Mouse (Mus musculus): ENCODE measurements around the gene Eif5a. TPM values are rescaled to one million over a fixed set of nuclear protein-coding genes. Genes with fewer than 3 reads are reported as not detected.

Gene Eif5a
- total RNA-seq, 2 experiments from 2014 or later, result 434 to 455 TPM

DNA sequence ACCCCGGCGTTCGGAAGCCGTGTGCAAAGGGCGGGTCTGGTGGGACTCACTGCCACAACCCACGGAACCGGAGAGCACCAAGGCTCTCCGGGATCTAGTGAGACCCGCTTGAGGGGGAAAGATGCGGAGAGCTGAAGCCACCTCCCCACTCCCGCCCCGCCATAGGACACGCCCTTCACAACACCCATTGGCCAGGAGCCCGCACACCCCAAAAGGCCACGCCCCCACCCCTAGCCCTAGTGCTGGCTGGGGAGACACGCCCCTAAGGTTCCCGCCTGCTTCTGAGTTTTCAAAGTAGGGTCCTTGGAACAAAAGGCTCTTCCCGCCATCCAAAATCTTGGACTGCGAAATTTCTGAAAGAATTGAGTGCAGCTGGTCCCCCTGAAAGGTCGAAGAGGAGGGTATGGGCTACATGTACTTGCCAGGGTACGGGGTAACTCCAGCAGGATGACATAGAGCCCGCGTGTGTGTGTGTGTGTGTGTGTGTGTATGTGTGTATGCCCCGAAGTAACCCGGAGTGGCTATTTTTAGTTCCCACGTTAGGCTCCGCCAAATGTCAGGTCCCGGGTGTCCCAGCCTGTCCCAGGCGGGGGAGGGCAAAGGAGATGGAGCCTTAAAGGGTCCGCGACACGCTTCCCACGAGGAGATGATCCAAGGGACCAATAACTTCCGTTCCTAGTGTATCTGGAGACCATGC lies 26.5 kb upstream of the Eif5a start, which contains the start of gene Slc2a4:
TSS of gene Slc2a4 (minus strand) at position 123 of the 697 bp plus-strand sequence.
- DNase-seq, result peak; percentile 92 to 96
- intact Hi-C loops (cut with DNase I), result loop anchor here (1.0 to 2.0 kb wide), 2 partner anchors 14 to 67 kb away; partner anchors contain the start of gene Kctd11

- peak; percentile 70 to 81 for DNase-seq
- intact Hi-C loops (cut with DNase I), result loop anchor here (1.0 to 2.0 kb wide), 2 partner anchors 13 to 67 kb away; partner anchors contain the start of gene Kctd11
Measured at GRCm38 (mm10) chr11:69947337-69948065, 25.7 kb upstream of the Eif5a start.

DNA sequence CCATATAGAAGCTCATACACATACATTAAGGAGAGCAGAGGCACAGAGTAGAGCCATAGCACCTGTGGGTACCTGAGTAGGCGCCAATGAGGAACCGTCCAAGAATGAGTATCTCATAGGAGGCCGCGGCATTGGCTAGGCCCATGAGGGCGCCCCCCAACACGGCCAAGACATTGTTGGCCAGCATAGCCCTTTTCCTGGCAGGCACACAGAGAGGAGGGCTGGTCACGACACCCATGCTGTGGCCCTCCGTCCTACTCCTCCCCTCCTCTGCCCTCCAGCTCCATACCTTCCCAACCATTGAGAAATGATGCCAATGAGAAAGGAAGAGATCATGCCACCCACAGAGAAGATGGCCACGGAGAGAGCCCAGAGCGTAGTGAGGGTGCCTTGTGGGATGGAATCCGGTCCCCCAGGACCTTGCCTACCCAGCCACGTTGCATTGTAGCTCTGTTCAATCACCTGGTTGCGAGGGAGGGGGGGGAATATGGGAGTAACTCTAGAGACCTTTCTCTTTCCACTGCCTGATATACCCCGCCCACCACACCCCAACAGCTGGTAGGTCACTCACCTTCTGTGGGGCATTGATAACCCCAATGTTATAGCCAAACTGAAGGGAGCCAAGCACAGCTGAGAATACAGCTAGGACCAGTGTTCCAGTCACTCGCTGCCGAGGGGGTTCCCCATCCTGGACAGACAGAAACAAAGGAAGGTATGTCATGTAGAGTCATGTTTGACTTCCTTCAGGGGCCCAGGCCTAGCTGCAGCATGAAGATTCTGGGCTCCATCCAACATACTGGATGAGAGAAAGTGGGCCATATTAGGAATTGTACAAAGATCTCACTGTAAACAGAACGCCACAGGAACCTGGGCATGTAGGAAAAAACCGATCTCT lies 24.5 kb upstream of the Eif5a start:
- intact Hi-C loops (cut with DNase I), result no loop called here
- no peak for DNase-seq

DNA sequence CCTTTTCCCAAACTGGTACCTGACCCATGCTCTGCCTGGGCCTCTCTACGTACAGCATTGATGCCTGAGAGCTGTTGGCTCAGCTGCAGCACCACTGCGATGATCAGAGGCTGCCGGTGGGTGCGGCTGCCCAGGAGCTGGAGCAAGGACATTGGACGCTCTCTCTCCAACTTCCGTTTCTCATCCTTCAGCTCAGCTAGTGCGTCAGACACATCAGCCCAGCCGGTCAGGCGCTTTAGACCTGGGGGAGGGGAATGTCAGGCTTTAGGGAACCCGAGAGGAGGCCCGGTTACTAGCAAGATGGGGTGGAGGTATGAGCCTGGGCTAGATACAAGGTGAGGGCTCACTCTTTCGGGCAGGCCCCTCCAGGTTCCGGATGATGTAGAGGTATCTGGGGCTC lies 23.5 kb upstream of the Eif5a start:
- no peak for DNase-seq
- intact Hi-C loops (cut with DNase I), result no loop called here

- DNase-seq, result no peak
Measured at GRCm38 (mm10) chr11:69940962-69941361, 19.2 kb upstream of the Eif5a start.

GRCm38 (mm10) chr11:69939731-69940130 lies 18.0 kb upstream of the Eif5a start:
- intact Hi-C loops (cut with DNase I), result loop anchor here (10.0 kb wide), 1 partner anchor 275 kb away; the partner anchor contains the start of gene Slc16a11

More at GRCm38 (mm10) chr11:69940962-69941361, 19.2 kb upstream of the Eif5a start:
- intact Hi-C loops (cut with DNase I), result no loop called here

DNA sequence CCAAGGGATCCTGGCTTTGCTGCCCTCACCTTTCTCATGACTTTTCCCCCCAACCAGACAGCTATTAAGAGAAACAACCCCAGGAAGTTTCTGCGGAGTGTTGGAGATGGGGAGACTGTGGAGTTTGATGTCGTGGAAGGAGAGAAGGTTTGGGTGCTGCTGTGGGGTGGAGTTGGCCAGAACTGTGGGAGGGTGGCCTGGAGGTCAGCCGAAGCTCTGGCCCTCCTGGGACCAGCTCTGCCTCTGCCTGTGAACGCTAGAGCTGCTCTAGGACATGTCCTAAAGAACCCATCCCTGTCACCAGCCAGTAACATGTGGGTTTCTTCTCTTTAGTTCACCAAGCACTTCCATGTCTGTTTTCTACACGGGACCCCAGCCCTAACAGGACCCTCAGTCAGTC lies 17.4 kb upstream of the Eif5a start:
- intact Hi-C loops (cut with DNase I), result loop anchor here (10.0 kb wide), 1 partner anchor 276 kb away; the partner anchor contains the start of gene Slc16a11
- peak in 1 of 2 experiments; percentile 32 for DNase-seq

More at GRCm38 (mm10) chr11:69939731-69940130, 18.0 kb upstream of the Eif5a start:
- DNase-seq, result no peak

DNA sequence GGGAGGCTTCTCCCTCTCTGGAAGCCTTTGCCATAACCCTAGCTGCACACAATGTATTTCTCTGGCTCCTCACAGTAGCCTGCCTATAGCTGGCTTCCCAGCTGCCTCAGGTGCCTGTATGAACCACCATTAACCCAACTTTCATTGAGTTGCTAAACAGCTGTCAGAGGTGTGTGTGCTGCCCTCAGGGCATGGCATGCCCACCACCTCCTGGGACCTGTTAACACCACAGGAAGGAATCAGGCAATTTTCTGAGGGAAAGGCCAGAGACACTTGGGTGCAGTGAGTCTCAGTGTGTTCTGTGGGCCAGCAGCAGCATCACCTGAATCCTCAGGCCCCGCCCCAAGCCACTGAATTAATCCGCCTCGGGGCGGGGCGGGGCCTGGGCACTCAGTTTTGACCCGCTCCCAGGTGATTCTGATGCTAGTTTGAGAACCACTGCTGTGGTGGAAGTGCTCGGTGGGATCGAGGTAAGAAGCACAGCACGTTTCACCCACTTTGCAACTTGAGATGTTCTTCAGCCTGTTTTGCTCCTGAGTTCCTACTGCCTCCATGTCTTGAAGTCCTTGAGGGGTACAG lies 16.7 kb upstream of the Eif5a start:
- DNase-seq, result no peak
- intact Hi-C loops (cut with DNase I), result loop anchor here (10.0 kb wide), 1 partner anchor 276 kb away; the partner anchor contains the start of gene Slc16a11

DNA sequence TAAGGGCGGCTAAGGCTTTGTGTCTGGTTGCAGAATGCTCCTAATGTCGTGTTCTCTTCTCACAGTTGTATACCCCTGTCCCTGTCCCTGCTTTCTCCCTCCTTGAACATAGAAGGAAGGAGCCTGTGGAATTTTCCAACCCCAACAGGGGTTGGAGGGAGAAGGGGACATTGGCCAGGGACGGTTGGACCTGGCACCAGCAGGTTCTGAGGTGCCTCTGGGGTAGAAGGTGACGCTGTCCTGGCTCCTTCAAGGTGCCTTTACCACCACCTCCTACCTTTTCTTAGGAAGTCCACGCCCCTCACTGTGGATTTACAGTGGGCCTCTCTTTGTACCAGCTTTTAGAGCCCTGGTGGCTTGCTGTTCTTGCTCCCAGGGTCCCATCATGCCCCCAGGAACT lies 16.1 kb upstream of the Eif5a start:
- no peak for DNase-seq

DNA sequence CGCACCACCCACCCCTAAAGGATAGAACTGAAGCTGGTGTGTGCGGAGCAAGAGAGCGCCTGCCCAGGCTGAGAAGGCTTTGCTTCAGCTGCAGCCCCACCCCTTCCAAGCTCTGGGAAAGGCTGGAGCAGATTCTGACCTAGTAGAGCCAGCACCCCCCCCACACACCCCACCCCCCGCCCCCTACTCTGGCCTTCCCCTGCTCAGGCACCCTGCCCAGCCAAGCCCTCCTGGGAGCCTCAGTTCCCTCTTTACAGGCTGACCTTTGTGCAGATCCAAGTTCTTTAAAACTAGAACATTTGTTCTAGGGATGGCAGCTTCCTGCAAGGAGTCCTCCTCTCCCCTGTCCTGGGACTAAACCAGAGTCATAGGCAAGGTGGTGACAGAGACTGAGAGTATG lies 15.6 kb upstream of the Eif5a start:
- peak; percentile 72 to 75 for DNase-seq
- intact Hi-C loops (cut with DNase I), result loop anchor here (10.0 kb wide), 1 partner anchor 277 kb away; the partner anchor contains the start of gene Slc16a11

More for the DNA sequence above, 16.1 kb upstream of the Eif5a start:
- intact Hi-C loops (cut with DNase I), result loop anchor here (10.0 kb wide), 1 partner anchor 277 kb away; the partner anchor contains the start of gene Slc16a11

DNA sequence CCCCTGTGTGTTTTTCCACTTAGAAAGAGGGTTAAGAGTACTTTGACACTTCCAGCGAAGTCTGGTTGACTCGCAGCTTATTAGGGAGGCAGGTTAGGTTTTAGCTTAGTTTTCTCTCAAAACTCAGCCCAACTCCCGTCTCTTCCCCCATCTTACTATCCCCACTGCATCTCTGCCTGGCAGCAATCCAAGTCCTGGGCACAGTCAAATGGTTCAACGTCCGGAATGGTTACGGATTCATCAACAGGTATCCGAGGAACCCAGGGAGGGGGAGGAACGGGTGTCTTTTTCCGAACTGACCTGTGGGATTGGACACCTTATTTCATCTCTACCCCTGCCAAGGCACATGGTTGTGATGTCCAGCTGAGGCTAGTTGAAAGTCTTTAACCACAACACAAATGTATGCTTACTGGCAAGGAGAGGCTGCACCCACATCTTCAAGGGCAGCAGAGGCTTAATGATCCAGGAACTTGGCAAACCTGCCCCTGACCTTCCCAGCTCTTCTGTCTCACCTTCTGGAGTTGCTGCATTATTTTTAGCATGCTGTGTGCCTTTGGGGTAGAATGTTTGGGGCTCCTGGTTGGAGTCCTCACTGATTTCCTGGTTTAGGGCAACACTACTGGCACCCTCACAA lies 15.1 kb upstream of the Eif5a start:
- DNase-seq, result peak in 1 of 2 experiments; percentile 37
- intact Hi-C loops (cut with DNase I), result loop anchor here (10.0 kb wide), 1 partner anchor 278 kb away; the partner anchor contains the start of gene Slc16a11

DNA sequence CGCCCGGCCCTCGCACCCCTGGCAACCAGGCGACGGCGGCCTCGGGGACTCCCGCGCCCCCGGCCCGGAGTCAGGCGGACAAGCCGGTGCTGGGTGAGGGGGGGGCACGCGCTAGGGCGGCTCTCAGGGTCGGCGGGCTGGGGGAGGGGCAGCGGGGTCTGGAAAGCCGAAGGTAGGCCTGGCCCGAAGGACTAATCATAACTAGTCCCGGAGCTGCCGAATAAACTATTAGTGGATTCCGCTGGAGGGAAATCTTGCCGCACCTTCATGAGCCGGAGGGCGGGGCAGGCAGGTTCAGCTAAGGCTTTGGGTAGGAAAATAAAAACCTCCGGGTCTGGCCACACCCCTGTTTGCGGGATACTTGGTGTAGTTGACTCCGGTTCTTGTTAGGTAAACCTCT lies 14.4 kb upstream of the Eif5a start:
- intact Hi-C loops (cut with DNase I), result loop anchor here (10.0 kb wide), 1 partner anchor 279 kb away; the partner anchor contains the start of gene Slc16a11
- peak in 1 of 2 experiments; percentile 32 for DNase-seq

DNA sequence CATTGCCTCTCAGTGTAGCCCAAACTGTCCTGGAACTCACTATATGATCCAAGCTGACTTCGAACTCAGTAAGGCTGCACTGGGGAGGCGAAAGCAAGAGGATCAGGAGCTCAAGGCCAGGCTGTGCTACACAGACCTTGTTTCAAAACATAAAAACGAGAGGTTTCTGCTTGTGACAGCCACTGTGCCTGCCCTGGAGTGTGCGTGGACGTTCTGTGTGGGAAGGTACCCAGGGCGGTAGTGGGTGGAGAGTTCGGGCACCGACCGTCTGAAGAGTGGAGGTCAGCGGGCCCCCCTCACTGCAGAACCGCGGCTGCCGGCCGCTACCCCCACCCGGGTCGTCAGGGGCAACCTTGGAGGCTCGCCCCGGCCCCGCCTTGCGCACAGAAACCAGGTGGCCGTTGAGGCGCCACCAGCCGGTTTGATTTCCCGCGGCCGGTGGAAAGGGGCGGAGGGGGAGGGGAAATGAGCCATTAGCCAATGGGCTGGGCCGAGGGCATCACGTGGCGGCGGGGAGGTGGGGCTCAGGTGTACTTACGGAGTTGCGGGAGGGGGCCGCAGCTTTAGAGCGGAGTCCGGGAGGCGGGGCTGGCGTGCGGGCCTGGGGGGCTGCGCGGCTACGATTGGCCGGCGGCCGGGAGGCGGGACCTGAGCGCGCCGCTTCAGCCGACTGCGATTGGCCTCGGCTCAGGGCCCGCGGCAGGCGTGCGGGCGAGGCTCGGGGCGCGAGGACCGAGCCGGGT lies 13.6 kb upstream of the Eif5a start, which contains the start of gene Ybx2:
TSS of gene Ybx2 (plus strand) at position 660 of the 743 bp plus-strand sequence.
- intact Hi-C loops (cut with DNase I), result loop anchor here (2.0 to 10.0 kb wide), 2 partner anchors 69 to 279 kb away; partner anchors contain the start of gene Slc16a11
- peak; percentile 85 to 88 for DNase-seq

DNA sequence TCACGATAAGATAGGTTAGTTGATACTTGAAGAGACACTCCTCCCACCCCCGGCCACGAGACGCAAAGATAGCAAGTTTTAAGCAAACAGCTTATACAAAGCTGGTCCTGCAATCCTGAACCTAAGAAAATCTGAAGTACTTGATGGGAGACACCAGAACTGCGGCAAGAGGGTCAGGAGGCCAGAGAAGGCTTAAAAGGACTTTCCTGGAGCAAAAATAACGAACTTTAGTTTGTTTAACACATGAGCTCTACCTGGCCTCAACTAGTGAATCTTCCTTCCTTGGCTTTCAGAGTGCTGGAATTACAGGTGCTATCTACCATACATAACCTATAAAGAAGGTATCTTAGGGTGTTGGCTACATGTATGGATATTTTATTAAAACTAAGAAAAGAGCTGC lies 12.9 kb upstream of the Eif5a start:
- intact Hi-C loops (cut with DNase I), result loop anchor here (1.0 to 10.0 kb wide), 3 partner anchors 14 to 280 kb away; partner anchors contain the start of genes Slc16a11 and Slc2a4
- DNase-seq, result no peak

DNA sequence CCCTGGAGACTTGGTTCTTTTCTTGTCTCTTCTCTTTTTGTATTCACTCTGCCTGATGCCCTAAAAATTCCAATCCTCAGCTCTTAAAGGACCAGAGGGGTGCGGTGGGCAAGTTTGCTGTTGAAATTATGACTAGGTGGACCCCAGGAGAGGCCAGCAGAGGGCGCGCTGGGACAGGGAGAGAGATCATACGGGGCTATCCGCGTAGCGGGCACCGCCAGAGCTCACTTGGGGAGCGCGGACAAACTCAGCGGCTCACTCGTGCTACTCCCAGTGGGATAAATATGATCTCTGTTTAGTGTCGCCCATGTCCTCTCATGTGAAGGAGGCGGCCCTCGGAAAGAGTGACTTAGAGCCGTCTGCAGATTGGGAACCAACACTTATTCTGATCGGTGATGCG lies 12.4 kb upstream of the Eif5a start:
- intact Hi-C loops (cut with DNase I), result loop anchor here (1.0 to 10.0 kb wide), 3 partner anchors 14 to 281 kb away; partner anchors contain the start of genes Slc16a11 and Slc2a4
- peak; percentile 95 to 98 for DNase-seq

DNA sequence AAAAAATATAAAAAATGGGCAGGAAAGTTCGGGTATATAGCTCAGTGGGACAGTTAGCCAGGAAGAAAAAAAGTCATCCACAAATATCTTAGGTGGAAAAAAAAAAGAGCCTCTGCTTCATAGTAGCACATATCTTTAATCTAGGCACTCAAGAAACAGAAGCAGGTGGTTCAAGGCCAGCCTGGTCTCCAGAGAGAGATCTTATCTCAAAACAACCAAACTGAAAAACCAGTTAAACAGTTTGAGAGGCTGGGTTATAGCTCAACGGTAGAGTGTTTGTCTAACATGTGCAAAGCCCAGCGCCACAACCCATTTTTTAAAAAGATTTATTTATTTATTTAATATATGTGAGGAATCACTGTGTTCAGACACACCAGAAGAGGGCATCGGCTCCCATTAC lies 11.3 kb upstream of the Eif5a start:
- no peak for DNase-seq
- intact Hi-C loops (cut with DNase I), result loop anchor here (10.0 kb wide), 1 partner anchor 282 kb away; the partner anchor contains the start of gene Slc16a11

GRCm38 (mm10) chr11:69932254-69932653 lies 10.5 kb upstream of the Eif5a start:
- intact Hi-C loops (cut with DNase I), result loop anchor here (10.0 kb wide), 1 partner anchor 283 kb away; the partner anchor contains the start of gene Slc16a11
- DNase-seq, result no peak

DNA sequence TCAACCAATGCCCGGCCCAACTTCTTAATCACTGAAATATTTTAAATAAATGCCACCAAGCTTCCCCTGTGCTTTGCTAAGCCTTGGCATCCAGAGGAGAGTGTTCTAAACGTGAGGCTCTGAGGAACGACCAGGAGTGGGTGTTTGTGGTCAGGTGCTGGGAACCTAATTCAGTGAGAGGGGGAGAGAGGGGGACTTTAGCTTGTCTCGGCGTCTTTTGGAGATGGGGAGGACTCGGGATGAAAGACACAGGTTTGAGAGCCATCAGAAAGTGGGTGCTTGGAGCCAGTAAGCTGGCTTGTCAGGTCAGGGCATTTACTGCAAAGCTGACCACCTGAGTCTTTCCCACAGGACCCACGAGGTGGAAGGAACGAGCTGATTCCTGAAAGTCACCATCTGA lies 10.0 kb upstream of the Eif5a start:
- DNase-seq, result no peak
- intact Hi-C loops (cut with DNase I), result loop anchor here (10.0 kb wide), 1 partner anchor 283 kb away; the partner anchor contains the start of gene Slc16a11
